Mouse (Mus musculus): ENCODE measurements around the gene Tpst2. TPM values are rescaled to one million over a fixed set of nuclear protein-coding genes. Genes with fewer than 3 reads are reported as not detected.

Tpst2 gene
- polyA plus RNA-seq, 1 experiment from 2014 or later: 30.0 TPM

GRCm38 (mm10) chr5:112324637-112325545 is 48.4 kb downstream of the Tpst2 start:
- Histone ChIP-seq H3K9ac (ENCODE audit: low read length) (peak overlapping the region; percentile 36; the same call in 1 of the 2 replicates), H3K4me1 (ENCODE audit: control insufficient read depth, insufficient read depth, low read length) (peaks cover 10% of the 10 kb centered on the region), H3K36me3 (ENCODE audit: control insufficient read depth, insufficient read depth, low read length) (peaks cover 3% of the 10 kb centered on the region; the same call in 1 of the 2 replicates), H3K27me3 (ENCODE audit: control insufficient read depth, insufficient read depth, low read length) (no peaks in the 10 kb centered on the region), H3K4me3 (ENCODE audit: low read depth, low read length) (no peak overlapping the region), H3K4me2 (ENCODE audit: low read depth) (peak overlapping the region; percentile 23), H3K27ac (ENCODE audit: low read depth, low read length) (no peak overlapping the region), H3K9me3 (ENCODE audit: control insufficient read depth, low read length) (no peaks in the 10 kb centered on the region)
- 30% methylated on average over 24 of the region's 24 CpGs for WGBS
- peak; percentile 49; the same call in 1 of the 2 replicates for ATAC-seq (ENCODE audit: insufficient read depth, low FRiP score, low TSS enrichment)
- DNase-seq (ENCODE audit: low spot score): peak; percentile 43

- H3K9me3 ChIP-seq (ENCODE audit: control insufficient read depth, low read length): no peaks in the 10 kb centered on the region
- peaks cover 5% of the 10 kb centered on the region; the same call in 1 of the 2 replicates for H3K36me3 ChIP-seq (ENCODE audit: control insufficient read depth, insufficient read depth, low read length)
- H3K27me3 ChIP-seq (ENCODE audit: control insufficient read depth, insufficient read depth, low read length): no peaks in the 10 kb centered on the region
- peak; percentile 97 for DNase-seq (ENCODE audit: low spot score)
- peak within 1 kb of the TSS; percentile 44 for H3K27ac ChIP-seq (ENCODE audit: low read depth, low read length)
- ATAC-seq (ENCODE audit: insufficient read depth, low FRiP score, low TSS enrichment): peak; percentile 92
- peaks cover 10% of the 10 kb centered on the region for H3K4me1 ChIP-seq (ENCODE audit: control insufficient read depth, insufficient read depth, low read length)
- H3K9ac ChIP-seq (ENCODE audit: low read length): peak within 1 kb of the TSS; percentile 75
- peak within 1 kb of the TSS; percentile 74 for H3K4me2 ChIP-seq (ENCODE audit: low read depth)
- peak within 1 kb of the TSS; percentile 98 for H3K4me3 ChIP-seq (ENCODE audit: low read depth, low read length)
- WGBS: 9% methylated on average over 48 of the region's 48 CpGs
These were observed 49.3 kb downstream of the Tpst2 start, which contains the start of gene Tfip11 for GRCm38 (mm10) chr5:112325546-112326445. TSS of gene Tfip11 (plus strand) at chr5:112326358.

- WGBS: 2% methylated on average over 32 of the region's 33 CpGs
- peaks cover 8% of the 10 kb centered on the region for H3K36me3 ChIP-seq (ENCODE audit: control insufficient read depth, insufficient read depth, low read length)
- no peaks in the 10 kb centered on the region for H3K27me3 ChIP-seq (ENCODE audit: control insufficient read depth, insufficient read depth, low read length)
- H3K9me3 ChIP-seq (ENCODE audit: control insufficient read depth, low read length): no peaks in the 10 kb centered on the region
- H3K4me1 ChIP-seq (ENCODE audit: control insufficient read depth, insufficient read depth, low read length): peaks cover 10% of the 10 kb centered on the region
- peak overlapping the region; percentile 98 for H3K4me3 ChIP-seq (ENCODE audit: low read depth, low read length)
- peak overlapping the region; percentile 74 for H3K4me2 ChIP-seq (ENCODE audit: low read depth)
- H3K27ac ChIP-seq (ENCODE audit: low read depth, low read length): no peak overlapping the region
- ATAC-seq (ENCODE audit: insufficient read depth, low FRiP score, low TSS enrichment) (no peak; the same call in 1 of the 2 replicates), DNase-seq (ENCODE audit: low spot score) (no peak)
- H3K9ac ChIP-seq (ENCODE audit: low read length): peak overlapping the region; percentile 75
These were observed 50.0 kb downstream of the Tpst2 start for GRCm38 (mm10) chr5:112326446-112327009.

- Histone ChIP-seq H3K4me3 (ENCODE audit: low read depth, low read length) (no peak overlapping the region), H3K9me3 (ENCODE audit: control insufficient read depth, low read length) (no peaks in the 10 kb centered on the region), H3K4me1 (ENCODE audit: control insufficient read depth, insufficient read depth, low read length) (peaks cover 10% of the 10 kb centered on the region), H3K36me3 (ENCODE audit: control insufficient read depth, insufficient read depth, low read length) (peaks cover 20% of the 10 kb centered on the region), H3K9ac (ENCODE audit: low read length) (no peak overlapping the region), H3K27ac (ENCODE audit: low read depth, low read length) (no peak overlapping the region), H3K4me2 (ENCODE audit: low read depth) (no peak overlapping the region), H3K27me3 (ENCODE audit: control insufficient read depth, insufficient read depth, low read length) (no peaks in the 10 kb centered on the region)
- no peak for ATAC-seq (ENCODE audit: insufficient read depth, low FRiP score, low TSS enrichment)
- DNase-seq (ENCODE audit: low spot score): no peak
- WGBS: 93% methylated on average over 15 of the region's 15 CpGs
These were observed 51.4 kb downstream of the Tpst2 start for GRCm38 (mm10) chr5:112327854-112328253.

GRCm38 (mm10) chr5:112329805-112330564 is 53.5 kb downstream of the Tpst2 start:
- no peak overlapping the region for H3K27ac ChIP-seq (ENCODE audit: low read depth, low read length)
- DNase-seq (ENCODE audit: low spot score) (no peak), ATAC-seq (ENCODE audit: insufficient read depth, low FRiP score, low TSS enrichment) (no peak)
- H3K9ac ChIP-seq (ENCODE audit: low read length): no peak overlapping the region
- H3K9me3 ChIP-seq (ENCODE audit: control insufficient read depth, low read length): no peaks in the 10 kb centered on the region
- H3K27me3 ChIP-seq (ENCODE audit: control insufficient read depth, insufficient read depth, low read length): no peaks in the 10 kb centered on the region
- H3K4me3 ChIP-seq (ENCODE audit: low read depth, low read length): no peak overlapping the region
- peaks cover 38% of the 10 kb centered on the region for H3K36me3 ChIP-seq (ENCODE audit: control insufficient read depth, insufficient read depth, low read length)
- peaks cover 10% of the 10 kb centered on the region for H3K4me1 ChIP-seq (ENCODE audit: control insufficient read depth, insufficient read depth, low read length)
- no peak overlapping the region for H3K4me2 ChIP-seq (ENCODE audit: low read depth)
- WGBS: 93% methylated on average over 14 of the region's 14 CpGs

- no peaks in the 10 kb centered on the region for H3K27me3 ChIP-seq (ENCODE audit: control insufficient read depth, insufficient read depth, low read length)
- ATAC-seq (ENCODE audit: insufficient read depth, low FRiP score, low TSS enrichment) (no peak), DNase-seq (ENCODE audit: low spot score) (peak; percentile 53)
- peaks cover 59% of the 10 kb centered on the region for H3K36me3 ChIP-seq (ENCODE audit: control insufficient read depth, insufficient read depth, low read length)
- H3K9ac ChIP-seq (ENCODE audit: low read length): no peak overlapping the region
- H3K27ac ChIP-seq (ENCODE audit: low read depth, low read length): no peak overlapping the region
- H3K4me3 ChIP-seq (ENCODE audit: low read depth, low read length): no peak overlapping the region
- 24% methylated on average over 2 of the region's 2 CpGs for WGBS
- no peaks in the 10 kb centered on the region for H3K4me1 ChIP-seq (ENCODE audit: control insufficient read depth, insufficient read depth, low read length)
- no peaks in the 10 kb centered on the region for H3K9me3 ChIP-seq (ENCODE audit: control insufficient read depth, low read length)
- no peak overlapping the region for H3K4me2 ChIP-seq (ENCODE audit: low read depth)
These were observed 59.0 kb downstream of the Tpst2 start for GRCm38 (mm10) chr5:112335473-112335872.

GRCm38 (mm10) chr5:112337004-112337403 is 60.5 kb downstream of the Tpst2 start:
- no peak overlapping the region for H3K4me2 ChIP-seq (ENCODE audit: low read depth)
- no peak for ATAC-seq (ENCODE audit: insufficient read depth, low FRiP score, low TSS enrichment)
- no peak overlapping the region for H3K9ac ChIP-seq (ENCODE audit: low read length)
- peaks cover 51% of the 10 kb centered on the region for H3K36me3 ChIP-seq (ENCODE audit: control insufficient read depth, insufficient read depth, low read length)
- no peaks in the 10 kb centered on the region for H3K27me3 ChIP-seq (ENCODE audit: control insufficient read depth, insufficient read depth, low read length)
- DNase-seq (ENCODE audit: low spot score): no peak
- 97% methylated on average over 22 of the region's 22 CpGs for WGBS
- no peak overlapping the region for H3K4me3 ChIP-seq (ENCODE audit: low read depth, low read length)
- H3K4me1 ChIP-seq (ENCODE audit: control insufficient read depth, insufficient read depth, low read length): peaks cover 5% of the 10 kb centered on the region
- no peak overlapping the region for H3K27ac ChIP-seq (ENCODE audit: low read depth, low read length)
- no peaks in the 10 kb centered on the region for H3K9me3 ChIP-seq (ENCODE audit: control insufficient read depth, low read length)

- H3K27me3 ChIP-seq (ENCODE audit: control insufficient read depth, insufficient read depth, low read length): no peaks in the 10 kb centered on the region
- no peak overlapping the region for H3K27ac ChIP-seq (ENCODE audit: low read depth, low read length)
- peaks cover 31% of the 10 kb centered on the region for H3K36me3 ChIP-seq (ENCODE audit: control insufficient read depth, insufficient read depth, low read length)
- H3K9me3 ChIP-seq (ENCODE audit: control insufficient read depth, low read length): no peaks in the 10 kb centered on the region
- H3K4me2 ChIP-seq (ENCODE audit: low read depth): no peak overlapping the region
- WGBS: 61% methylated on average over 7 of the region's 7 CpGs
- H3K4me1 ChIP-seq (ENCODE audit: control insufficient read depth, insufficient read depth, low read length): peaks cover 10% of the 10 kb centered on the region
- H3K9ac ChIP-seq (ENCODE audit: low read length): no peak overlapping the region
- DNase-seq (ENCODE audit: low spot score) (no peak), ATAC-seq (ENCODE audit: insufficient read depth, low FRiP score, low TSS enrichment) (no peak)
- H3K4me3 ChIP-seq (ENCODE audit: low read depth, low read length): no peak overlapping the region
These were observed 62.7 kb downstream of the Tpst2 start for GRCm38 (mm10) chr5:112339215-112339614.
